Mouse (Mus musculus) central nervous system, embryonic 18 days (tissue): ENCODE results near the gene Trim2. TPM values are rescaled to one million over a fixed set of nuclear protein-coding genes. Genes with fewer than 3 reads are reported as not detected.

Experiments used
- polyA plus RNA-seq: library from polyadenylated mRNA; depleted of rRNA; stranded (reverse); fragments of >200 nt; gene quantifications from 2 replicates; pipeline ENCODE4 v1.2.3, GENCODE M21; 2012; rRNA removed

The Trim2 gene
- 123 and 126 TPM in 2 replicates for polyA plus RNA-seq

DNA sequence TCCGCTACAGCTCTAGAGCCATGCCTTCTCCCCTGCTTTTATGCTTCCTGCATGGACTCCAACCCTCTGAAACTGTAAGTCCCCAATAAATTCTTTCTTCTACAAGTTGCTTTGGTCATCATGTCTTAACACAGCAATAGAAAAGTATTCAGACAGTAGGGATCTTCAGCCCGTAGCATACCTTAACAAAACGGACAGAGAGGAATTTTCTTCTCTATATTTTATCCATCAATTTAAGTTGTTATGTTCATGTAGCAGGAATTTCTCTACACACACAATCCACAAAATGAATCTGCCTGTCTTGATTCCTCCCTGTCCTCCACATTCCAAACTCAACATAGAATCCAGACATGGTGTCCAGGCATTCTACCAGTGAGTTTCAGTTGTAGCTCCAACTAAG, at the start of gene Trim2:
Gene Trim2 (minus strand): TSS at position 101 of the 400 bp plus-strand sequence.

DNA sequence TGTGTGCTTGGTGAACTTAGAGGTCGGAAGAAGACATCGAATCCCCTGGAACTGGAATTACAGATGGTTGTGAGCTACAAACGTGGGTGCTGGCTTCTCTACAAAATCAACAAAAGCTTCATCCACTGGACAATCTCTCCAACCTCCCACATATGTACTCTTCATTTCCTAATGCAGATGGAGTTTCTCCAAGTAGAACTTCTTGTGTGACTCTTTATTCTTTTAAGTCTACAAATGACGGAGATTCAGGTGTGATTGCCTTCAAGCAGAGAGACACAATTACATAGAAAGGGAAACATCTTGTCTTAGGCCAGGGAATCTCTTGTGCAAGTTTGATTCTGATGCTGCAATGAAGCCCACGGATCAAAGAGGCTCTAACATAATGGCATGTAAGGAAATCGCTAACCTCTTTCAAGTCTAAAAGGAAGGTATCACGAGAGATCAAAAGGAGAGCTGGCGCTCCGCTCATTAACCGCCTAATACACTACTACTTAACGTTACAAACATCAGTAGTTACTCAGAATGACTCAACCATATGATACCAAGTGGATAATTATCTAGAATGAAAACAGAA, 133.0 kb downstream of the Trim2 start, which contains the start of gene Gm6525:
Gene Gm6525 (plus strand): TSS at position 524 of the 574 bp plus-strand sequence.

DNA sequence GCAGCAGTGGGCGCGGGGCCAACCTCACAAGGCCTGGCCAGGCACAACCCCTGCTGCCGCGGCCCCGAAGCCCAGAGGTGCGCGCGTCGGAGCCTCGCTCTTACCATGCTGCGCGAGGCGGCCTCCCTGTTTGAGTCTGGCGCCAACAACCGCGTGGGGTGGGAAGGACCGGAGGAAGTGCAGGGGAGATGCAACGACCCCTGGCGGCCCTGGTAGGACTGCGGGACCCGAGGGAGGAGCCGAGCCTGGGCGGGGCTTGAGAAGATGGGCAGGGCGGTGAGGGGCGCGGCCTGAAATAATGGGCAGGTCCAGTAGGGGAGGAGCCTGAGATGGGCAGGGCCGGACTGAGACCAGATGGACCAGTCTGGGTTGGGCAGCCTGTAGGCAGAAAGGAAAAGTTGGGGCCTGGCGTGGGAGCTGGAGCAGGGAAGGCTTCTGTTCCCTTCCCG, 151.1 kb downstream of the Trim2 start, which contains the start of gene Mnd1:
Gene Mnd1 (minus strand): TSS at position 229 of the 449 bp plus-strand sequence.

Other genes starting within 250 kb of the Trim2 start
- 1.7 and 2.0 TPM in 2 replicates for gene Mnd1, start 151.1 kb downstream of the Trim2 start, polyA plus RNA-seq
- not detected in 2 replicates for gene Gm6525, start 132.8 kb downstream of the Trim2 start, polyA plus RNA-seq
- gene Fhdc1, start 173.6 kb upstream of the Trim2 start, polyA plus RNA-seq: 2.3 and 2.8 TPM in 2 replicates